Comparison of ENCODE assay signal across 8 mouse cellular contexts in genomic region chr4:128428303-128429107, GRCm38 (mm10).
DNase-seq lines count a peak whose midpoint lies in the region; ATAC-seq and TF ChIP-seq lines count a peak whose summit lies in the region.

No protein-coding gene starts in this region.

- no peak overlapping the region for H3K4me2 ChIP-seq in intestine, postnatal 0 days (replicated peaks; ENCODE audit: low read depth)

- no peak for ATAC-seq in intestine, postnatal 0 days

- no peaks in the 10 kb centered on the region for H3K4me1 ChIP-seq in intestine, postnatal 0 days (replicated peaks; ENCODE audit: control insufficient read depth, insufficient read depth, low read length)

- H3K27ac ChIP-seq in intestine, postnatal 0 days (ENCODE audit: low read depth, low read length) = no peak overlapping the region

- no peaks in the 10 kb centered on the region for H3K36me3 ChIP-seq in intestine, postnatal 0 days (ENCODE audit: control insufficient read depth, insufficient read depth)

- TF ChIP-seq CTCF in intestine, postnatal 0 days (IDR thresholded peaks at IDR 0.05; ENCODE audit: low read depth) = no peak

- DNase-seq in heart, adult 11 months = peak; percentile 95
- no peak for DNase-seq in heart, postnatal 25 days (ENCODE audit: low spot score)
- peak; percentile 28 for DNase-seq in heart, adult 8-10 months (ENCODE audit: low spot score)
- peak; percentile 49 to 51 for DNase-seq in kidney, adult 8-10 months
- DNase-seq in lung, postnatal 25 days (ENCODE audit: low spot score) = peak; percentile 39
- DNase-seq in spleen, adult 12 weeks (ENCODE audit: low spot score) = no peak
- DNase-seq in liver = no peak

- 74% methylated on average over 18 of the region's 18 CpGs for WGBS in intestine, postnatal 0 days

- intact Hi-C loops in heart, postnatal 25 days (cut with DNase I) = no loop called here

- no peak overlapping the region for H3K4me3 ChIP-seq in intestine, postnatal 0 days (ENCODE audit: low read depth, low read length)

- H3K27me3 ChIP-seq in intestine, postnatal 0 days (replicated peaks; ENCODE audit: control insufficient read depth, insufficient read depth, low read length) = no peaks in the 10 kb centered on the region

- no peaks in the 10 kb centered on the region for H3K9me3 ChIP-seq in intestine, postnatal 0 days (ENCODE audit: control insufficient read depth)

- no peak overlapping the region for H3K9ac ChIP-seq in intestine, postnatal 0 days (ENCODE audit: low read depth, low read length)

Comparison
In these comparisons a context has a peak if more than half of its experiments do, and no peak if none do; other contexts are left out.
1. DNase-seq: peak in heart, adult 11 months (single experiment), heart, adult 8-10 months (single experiment), kidney, adult 8-10 months (2 of 2) and lung, postnatal 25 days (single experiment); none in heart, postnatal 25 days (single experiment), spleen, adult 12 weeks (single experiment) and liver (single experiment).